Mouse (Mus musculus): ENCODE measurements around the gene Prickle4. TPM values are rescaled to one million over a fixed set of nuclear protein-coding genes. Genes with fewer than 3 reads are reported as not detected.

The Prickle4 gene
- polyA plus RNA-seq (2015; fragmentation: Nextera tagmentation; extraction: Ambion mirVana) = 0.81 and 1.2 TPM in 2 replicates

GRCm38 (mm10) chr17:47694503-47695336, at the start of gene Prickle4:
Prickle4 (minus strand) TSS chr17:47694736.
- DNase-seq (ENCODE audit: low spot score) = peak; percentile 95

DNA sequence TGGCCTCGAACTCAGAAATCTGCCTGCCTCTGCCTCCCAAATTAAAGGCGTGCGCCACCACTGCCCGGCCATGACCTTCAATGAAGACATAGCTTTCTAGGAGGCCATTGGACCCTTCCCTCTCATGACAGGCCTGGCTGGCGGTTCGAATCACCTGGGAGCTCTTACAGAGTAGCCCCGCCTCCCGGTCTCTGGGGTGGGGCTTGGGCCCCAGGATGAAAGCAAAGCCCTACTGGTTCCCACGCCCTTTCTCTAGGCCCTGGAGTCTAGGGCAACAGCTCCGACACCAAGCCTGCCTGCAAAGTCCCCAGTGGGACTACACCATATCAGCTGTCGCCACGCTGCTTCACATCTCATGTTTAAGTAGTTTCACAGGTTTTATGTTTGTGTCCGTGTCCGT, 49.5 kb upstream of the Prickle4 start:
- DNase-seq (ENCODE audit: low spot score) = no peak

DNA sequence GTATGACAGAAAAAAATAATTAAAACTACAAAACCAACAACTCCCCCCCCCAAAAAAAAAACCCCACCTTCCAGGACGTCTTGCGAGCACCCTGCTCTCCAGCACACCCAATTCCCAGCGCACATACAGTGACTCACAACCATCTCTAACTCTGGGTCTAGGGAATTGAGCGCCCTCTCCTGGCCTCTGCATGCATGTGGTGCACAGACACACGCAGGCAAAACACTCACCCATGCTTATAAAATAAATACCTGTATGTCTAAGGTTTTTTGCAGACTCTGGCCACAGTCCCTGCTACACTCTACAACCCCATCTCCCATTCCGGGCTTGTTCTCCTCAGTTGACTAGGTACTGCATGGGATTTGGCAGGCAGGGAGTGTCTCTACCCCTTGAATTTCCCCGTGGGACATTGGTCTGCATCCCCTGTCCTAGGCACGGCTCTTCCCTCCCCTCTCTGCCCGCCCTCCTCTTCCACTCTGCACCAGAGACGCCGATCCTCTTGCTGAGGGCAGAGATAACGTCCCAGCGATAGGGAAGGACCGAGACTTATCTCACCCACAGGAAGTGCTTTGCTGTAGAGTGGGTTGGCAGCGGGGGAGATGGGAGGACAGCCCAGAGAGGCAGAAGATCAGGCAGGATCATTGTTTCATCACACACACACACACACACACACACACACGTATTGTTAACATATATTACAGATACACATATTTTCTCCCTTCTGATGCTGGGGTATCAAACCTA, 48.6 kb upstream of the Prickle4 start:
- DNase-seq (ENCODE audit: low spot score) = peak; percentile 34

- no peak for DNase-seq (ENCODE audit: low spot score)
These were observed 45.6 kb upstream of the Prickle4 start for GRCm38 (mm10) chr17:47740186-47740585.

DNA sequence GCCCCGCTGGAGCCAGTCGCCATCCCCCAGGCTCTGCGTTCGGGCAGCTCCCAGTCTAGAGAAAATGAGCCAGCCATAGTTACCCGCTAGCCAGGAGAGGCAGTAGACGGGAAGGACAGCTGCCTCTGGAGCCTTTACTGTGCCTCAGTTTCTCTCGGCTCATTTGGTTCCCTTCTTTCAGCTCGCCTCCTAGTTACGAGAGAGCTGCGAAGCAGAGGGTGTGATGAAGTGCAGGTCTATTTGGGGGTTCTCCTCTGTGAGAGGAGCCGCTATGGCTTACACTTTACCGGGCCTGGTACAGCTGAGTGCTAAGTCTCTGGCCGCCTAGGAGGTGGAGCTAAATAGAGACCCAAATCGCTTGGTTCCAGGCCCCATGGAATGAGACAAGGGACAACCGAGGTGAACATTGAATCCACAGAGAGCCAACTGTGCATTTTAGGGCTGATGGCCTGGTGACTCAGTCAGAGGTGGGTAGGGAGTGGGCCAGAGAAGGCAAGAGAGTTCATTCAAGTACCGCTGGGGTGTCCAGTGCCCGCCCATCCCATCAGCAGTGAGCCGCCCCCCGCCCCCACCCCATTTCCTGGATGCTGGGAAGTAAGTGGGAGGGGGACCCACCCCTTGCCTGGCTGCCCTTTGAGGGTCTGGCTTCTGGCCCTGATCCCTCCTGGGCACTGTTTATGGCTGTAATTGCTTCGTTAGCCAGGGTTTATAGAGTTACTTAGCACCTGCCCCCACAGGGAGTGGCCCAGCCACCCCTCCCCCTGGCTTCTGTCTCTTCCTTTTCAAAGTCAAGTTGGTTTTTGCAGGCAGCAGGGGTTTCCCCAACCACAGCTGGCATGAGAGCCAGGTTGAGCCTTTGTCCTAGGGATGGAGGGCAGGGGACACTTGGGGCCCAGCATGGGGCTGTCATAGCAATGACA, 44.6 kb upstream of the Prickle4 start:
- peak; percentile 47 for DNase-seq (ENCODE audit: low spot score)

DNA sequence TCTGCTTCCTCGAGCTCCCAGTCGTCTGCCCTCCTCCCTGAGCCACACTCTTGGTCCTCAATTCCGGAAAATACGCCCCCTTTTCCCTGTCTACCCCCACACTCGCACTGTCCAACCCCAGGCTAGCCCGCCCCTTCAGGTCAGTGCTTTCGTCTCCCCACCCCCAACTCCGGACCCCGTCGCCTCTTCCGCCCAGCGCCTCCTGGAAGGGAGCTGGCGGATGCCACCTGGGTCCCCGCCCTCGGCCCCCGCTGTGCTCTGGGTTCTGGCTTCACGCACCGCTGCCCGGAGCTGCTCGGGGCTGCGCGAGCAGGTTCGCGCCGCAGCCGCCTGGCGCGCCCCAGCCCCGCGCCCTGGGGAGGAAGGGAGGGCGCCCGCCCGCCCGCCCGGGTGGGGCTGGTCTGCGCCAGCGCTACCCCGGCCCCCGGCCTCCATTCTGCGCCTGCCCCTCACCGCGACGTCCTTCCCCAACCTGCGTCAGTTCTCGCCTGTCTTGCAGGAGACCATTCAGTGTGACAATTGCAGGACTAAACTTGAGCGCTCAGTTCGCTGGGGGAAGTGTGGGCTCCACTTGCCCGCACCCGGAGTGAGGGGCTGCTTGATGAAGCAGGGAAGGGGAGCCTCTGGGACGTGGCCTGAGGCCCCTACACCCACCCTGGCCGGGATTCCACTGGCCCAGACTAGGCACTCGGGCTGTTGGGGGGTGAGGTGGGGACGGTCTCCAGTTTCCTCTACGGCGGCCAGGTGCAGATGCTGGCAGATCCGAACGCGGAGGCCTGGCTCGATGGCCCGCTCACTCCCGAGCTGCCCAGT, 43.7 kb upstream of the Prickle4 start:
- DNase-seq (ENCODE audit: low spot score) = peak; percentile 46

GRCm38 (mm10) chr17:47737271-47738065, 42.9 kb upstream of the Prickle4 start:
- DNase-seq (ENCODE audit: low spot score) = peak; percentile 46

GRCm38 (mm10) chr17:47736856-47737255, 42.3 kb upstream of the Prickle4 start, which contains the start of gene Tfeb:
Tfeb (plus strand) TSS chr17:47737030.
- DNase-seq (ENCODE audit: low spot score) = peak; percentile 94

GRCm38 (mm10) chr17:47735553-47736100, 41.1 kb upstream of the Prickle4 start:
- DNase-seq (ENCODE audit: low spot score) = no peak

DNA sequence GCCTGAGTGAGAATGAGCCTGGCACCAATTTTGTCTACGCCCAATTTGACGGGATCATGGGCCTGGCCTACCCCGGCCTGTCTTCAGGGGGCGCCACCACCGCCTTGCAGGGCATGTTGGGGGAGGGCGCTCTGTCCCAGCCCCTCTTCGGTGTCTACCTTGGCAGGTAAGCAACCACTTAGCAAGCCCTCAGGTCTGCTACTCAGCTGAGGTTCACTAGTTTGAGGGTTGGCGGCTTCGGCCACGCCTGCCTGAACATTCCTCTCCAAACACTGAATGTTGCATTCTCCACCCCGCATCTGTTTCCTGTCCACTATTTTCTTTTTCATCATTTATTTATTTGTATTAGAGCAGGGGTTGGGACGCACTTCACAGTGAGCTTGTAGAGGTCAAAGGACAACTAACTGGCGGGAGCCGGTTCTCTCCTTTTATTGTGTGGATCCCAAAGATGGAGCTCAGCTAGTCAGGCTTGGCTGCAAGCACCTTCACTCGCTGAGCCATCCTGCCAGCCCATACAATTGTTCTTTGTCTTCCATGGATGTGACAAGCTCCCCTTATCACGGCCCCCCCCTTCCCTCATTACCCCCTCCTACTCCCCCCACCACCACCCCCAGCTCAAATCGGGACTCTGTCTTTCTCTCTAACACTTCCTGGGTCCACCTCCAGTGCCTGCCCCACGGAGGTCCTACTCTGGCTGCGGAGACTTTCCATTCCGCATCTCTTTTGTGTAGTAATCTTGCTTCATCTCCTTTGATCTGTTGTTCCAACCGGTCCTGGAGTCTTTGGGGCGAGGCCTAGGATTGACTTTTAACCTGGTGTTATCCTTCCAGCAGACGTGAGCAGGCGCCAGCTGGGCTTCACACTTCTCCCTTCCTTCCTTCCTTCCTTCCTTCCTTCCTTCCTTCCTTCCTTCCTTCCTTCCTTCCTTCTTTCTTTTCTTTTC, 36.4 kb upstream of the Prickle4 start:
- no peak for DNase-seq (ENCODE audit: low spot score)

DNA sequence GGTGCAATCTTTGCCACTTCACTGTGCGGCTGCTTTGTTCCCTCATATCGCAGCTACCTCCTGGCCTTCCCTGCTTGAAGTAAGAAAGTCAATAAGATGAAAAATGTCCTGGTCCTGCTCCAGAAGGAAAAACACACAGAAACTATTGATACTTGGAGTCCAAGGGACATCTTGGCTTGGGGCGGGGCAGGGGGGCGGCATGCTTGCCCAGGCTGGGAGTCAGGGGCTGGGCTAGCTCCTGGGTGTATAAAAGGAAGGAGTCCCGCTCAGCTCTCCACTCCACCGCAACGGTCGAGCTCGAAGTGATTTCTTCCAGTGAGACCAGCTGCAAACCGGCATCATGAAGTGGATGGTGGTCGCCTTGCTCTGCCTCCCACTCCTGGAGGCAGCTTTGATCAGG, 32.0 kb upstream of the Prickle4 start, which contains the start of gene Pgc:
Gene Pgc, plus strand, starts transcription at position 277 of the 400 bp plus-strand sequence.
- no peak for DNase-seq (ENCODE audit: low spot score)

GRCm38 (mm10) chr17:47721183-47721582, 26.6 kb upstream of the Prickle4 start:
- DNase-seq (ENCODE audit: low spot score) = no peak

DNA sequence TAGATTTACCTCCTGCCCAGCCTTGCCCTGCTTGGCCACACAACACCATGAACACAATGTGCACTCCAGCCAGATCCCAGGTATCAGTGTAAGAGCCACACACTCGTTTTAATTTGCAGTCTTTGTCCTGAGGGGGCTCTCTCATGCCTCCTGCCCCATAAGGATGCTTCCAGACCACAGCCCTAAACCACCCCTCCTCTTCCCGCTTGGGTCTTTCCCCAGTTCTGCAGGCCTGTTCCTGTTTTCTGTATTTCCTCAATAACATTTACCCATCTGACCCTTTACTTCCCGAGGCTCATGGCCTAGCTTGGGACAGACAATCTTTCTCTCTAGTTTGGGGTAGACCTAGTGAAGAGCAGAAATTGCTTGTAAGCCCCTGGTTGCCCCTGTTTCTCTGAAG, 20.5 kb upstream of the Prickle4 start:
- no peak for DNase-seq (ENCODE audit: low spot score)

DNA sequence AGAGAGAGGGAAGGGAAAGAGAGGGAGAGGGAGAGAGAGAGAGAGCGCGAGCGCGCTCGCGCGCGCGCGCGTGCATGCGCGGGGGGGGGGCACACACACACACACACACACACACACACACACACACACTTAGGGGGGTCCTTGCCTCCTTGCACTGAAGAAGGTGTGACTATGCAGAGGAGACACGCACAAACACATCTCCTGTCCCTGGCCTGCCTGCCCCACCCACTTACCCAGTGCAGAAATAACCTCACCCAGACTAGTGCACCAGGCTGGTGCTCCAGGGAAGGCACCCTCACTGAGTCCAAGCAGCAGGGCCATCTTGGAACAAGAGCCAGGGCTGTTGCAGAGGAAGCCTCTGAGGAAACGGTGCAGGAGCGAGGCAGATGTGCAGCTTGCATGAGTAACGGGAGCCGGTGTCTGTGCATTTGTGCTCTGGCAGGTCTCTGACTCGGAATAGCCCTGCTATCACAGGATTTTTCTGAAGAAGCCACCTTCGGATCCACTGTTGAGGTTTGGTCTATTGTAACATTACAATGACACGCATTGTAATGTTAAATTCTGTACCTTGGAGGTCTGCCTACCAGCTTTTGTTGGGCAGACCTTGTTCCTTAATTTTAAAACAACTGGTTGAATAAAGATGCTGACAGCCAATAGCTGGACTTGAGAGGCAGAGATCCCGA, 18.5 kb upstream of the Prickle4 start:
- no peak for DNase-seq (ENCODE audit: low spot score)

DNA sequence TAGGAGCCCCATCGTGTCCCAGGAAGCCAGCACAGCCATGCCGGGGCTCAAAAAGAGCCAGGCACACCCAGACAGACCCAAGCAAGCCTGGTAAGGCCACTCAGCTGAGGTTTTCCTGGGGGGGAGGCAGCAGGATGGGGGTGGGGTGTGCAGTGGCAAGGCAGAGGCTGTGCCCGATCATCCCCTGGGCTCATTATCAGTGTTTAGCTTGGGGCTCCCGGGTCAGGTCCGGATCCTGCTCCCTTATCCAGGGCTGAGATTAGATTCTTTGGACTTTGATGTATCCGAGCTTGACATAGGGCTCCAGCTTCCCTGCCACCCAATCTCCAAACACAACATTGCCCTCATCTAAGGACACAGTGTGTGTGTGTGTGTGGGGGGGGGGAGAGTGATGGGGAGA, 17.3 kb upstream of the Prickle4 start:
- DNase-seq (ENCODE audit: low spot score) = no peak

- DNase-seq (ENCODE audit: low spot score) = no peak
These were observed 15.5 kb upstream of the Prickle4 start for GRCm38 (mm10) chr17:47710036-47710435.

DNA sequence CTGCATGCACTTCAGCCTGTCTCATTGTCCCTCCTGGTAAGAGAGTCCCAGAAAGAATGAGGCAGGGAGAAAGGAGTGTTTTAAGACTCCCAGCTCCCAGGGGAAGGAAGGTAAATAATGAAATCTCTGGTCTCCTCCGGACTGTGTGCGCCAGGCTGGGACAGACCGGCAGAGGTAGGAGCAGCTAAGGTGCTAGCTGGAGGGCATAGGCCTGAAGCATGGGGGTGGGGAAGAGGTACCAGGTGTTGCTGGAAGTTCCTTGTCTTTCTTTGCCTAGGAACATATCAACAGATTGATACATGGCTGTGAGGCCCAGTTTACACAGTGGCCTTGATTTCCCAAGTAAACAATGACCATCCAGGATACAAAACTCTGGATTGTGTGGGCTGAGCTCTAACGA, 14.4 kb upstream of the Prickle4 start:
- DNase-seq (ENCODE audit: low spot score) = no peak

Data from thymus, postnatal 0 days (tissue).